Mouse (Mus musculus): ENCODE results near the gene Arf6.
"Not testable (repeated sequence)": the region's sequence is repeated elsewhere in the genome, so short reads cannot be mapped to it uniquely, and the experiment has no call there.

Gene Arf6

GRCm38 (mm10) chr12:69373850-69374766, 2.2 kb downstream of the Arf6 start:
- DNase-seq, result peak in 1 of 2 experiments; percentile 31

DNA sequence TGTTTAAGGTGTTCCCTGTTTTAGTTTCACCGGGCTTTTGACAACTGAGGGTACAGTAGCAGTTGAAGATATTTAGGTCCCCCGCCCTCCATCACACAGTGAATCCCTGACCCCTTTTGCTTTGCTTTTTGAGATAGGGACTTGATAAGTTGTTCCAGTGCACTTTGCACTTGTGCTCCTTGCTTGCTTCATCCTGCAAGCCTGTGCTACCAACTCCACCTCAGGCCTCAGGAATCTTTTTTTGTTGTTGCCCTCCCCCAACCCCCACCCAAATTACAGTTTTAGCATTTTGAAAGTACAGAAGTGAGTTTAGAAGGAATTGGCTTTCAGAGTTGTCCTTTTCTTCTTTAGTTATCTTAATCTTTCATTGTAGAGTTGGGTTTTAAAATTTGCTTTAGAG, 4.2 kb downstream of the Arf6 start:
- no peak for DNase-seq

- no peak for DNase-seq
These were observed 5.2 kb downstream of the Arf6 start for GRCm38 (mm10) chr12:69377188-69377587.

DNA sequence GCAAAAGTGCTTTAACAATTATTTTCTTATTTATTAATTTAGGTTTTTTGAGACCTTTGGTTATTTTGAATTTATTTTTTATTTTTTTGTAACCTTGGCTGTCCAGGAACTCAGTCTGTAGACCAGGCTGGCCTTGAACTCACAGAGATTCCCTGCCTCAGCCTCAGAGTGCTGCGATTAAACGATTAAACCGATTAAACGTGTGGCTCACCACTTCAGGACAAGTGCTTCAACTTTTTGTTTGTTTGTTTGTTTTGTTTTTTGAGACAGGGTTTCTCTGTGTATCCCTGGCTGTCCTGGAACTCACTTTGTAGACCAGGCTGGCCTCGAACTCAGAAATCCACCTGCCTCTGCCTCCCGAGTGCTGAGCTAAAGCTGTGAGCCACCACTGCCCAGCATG, 5.7 kb downstream of the Arf6 start:
- DNase-seq, result not testable (repeated sequence)

GRCm38 (mm10) chr12:69378558-69379454, 6.9 kb downstream of the Arf6 start:
- no peak for DNase-seq

DNA sequence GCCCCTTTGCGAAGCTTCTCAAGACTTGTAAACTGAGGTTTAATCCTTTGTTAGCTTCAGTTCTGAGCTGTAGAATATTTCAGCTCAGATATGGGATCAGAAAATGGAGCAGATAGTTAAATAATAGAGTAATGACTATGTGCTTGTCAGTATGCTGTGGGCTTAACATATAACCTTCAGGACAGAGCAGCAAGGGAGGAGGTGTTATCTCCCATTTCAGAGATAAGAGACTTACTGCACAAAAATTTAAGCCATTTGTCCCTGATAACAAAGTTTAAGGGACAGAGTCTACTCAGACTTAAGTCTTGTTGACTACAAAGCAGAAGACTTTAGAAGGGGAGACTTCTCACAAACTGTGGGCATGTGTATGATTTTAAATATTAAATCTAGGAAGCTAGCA, 10.9 kb downstream of the Arf6 start:
- DNase-seq, result no peak

GRCm38 (mm10) chr12:69384606-69385005, 12.7 kb downstream of the Arf6 start:
- DNase-seq, result no peak

- no peak for DNase-seq
These were observed 13.8 kb downstream of the Arf6 start for GRCm38 (mm10) chr12:69385542-69386280.

GRCm38 (mm10) chr12:69386281-69386732, 14.4 kb downstream of the Arf6 start:
- not testable (repeated sequence) for DNase-seq

GRCm38 (mm10) chr12:69388321-69388869, 16.4 kb downstream of the Arf6 start:
- DNase-seq, result no peak

GRCm38 (mm10) chr12:69389273-69389938, 17.5 kb downstream of the Arf6 start:
- DNase-seq, result no peak

GRCm38 (mm10) chr12:69390000-69390698, 18.2 kb downstream of the Arf6 start:
- no peak for DNase-seq

DNA sequence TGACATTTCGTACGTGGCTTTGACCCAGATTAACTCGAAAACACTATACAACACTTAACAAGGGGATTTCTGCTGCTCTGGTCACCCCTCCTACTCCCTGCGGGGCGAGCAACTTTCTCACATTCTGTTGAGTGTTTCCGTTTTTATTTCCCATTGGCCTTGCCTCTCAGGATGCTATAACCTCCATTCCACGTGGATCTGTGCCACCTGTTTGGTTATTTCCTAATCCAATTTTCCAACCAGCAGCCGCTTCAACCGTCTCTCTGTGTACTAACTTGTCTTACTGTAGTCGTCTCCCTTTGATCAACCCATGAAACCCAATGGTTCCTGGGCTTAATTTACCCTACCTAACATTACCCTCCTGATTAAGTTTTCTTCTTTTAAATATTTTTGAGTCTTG, 21.1 kb downstream of the Arf6 start:
- no peak for DNase-seq

GRCm38 (mm10) chr12:69394456-69394855, 22.5 kb downstream of the Arf6 start:
- no peak for DNase-seq

GRCm38 (mm10) chr12:69400367-69400766, 28.4 kb downstream of the Arf6 start:
- no peak for DNase-seq

DNA sequence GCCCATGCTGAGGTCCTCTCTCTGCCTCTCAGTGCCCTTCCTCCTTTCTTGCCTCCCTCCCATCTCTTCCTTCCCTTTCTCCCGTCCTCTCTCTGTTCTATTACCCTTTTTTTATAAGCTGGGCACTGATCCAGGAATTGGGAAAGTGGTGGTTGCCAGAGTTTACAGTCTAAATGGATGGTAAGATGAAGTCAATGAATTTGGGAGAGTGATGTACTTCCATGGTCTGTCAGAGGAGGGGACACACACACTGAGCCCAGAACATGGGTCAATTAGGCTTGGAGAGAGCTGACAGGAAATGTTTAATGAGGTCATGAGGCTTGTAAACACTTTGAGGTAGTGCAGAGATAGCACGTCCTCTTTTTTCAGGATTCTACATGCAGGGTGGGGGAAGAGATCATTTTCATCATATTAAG, 28.9 kb downstream of the Arf6 start:
- no peak for DNase-seq

DNA sequence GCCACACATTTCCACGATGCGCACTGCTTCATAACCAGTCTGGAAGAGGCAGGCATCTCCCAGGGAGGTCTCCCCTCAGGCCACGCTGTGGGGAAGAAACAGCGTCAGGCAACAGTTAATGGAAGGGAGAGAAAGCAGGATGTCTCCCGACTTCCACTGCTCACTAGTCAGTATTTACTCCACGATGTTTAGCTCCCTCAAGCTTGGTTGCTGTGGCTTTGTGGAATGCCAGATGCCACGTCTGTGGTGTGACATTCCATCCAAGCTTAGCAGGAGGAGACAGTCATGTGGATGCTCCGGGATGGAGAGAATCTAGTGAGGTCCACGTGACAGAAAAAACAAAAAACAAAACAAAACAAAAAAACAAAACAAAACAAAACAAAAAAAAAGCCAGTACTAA, 30.1 kb downstream of the Arf6 start:
- no peak for DNase-seq

- DNase-seq, result no peak
These were observed 30.7 kb downstream of the Arf6 start for GRCm38 (mm10) chr12:69402594-69403167.

DNA sequence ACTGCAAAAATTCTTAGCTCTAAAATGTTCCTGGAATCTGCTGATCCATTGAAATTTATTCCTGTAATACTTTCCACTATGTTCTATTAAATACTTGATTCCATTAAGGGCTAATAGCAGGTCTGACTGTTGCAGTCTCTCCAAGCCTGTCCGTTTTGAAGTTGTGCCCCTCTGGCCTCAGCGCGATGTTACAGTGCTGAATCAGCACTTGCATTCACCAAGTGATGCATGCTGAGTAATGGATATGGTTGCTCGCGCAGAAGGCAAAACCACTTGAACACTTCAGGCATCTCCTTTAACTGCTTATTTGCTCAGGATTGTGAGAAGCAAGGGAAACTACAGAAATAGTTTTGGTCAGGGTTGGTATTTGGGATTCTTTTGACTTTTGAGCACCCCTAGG, 38.8 kb downstream of the Arf6 start:
- no peak for DNase-seq

- no peak for DNase-seq
These were observed 40.0 kb downstream of the Arf6 start for GRCm38 (mm10) chr12:69411936-69412335.

GRCm38 (mm10) chr12:69413303-69413702, 41.4 kb downstream of the Arf6 start:
- no peak for DNase-seq
